Mouse (Mus musculus): ENCODE data around the gene Nop56. TPM values are rescaled to one million over a fixed set of nuclear protein-coding genes. Genes with fewer than 3 reads are reported as not detected.

The Nop56 gene
- total RNA-seq, 2 experiments from 2014 or later = 36.4 to 38.6 TPM

- H3K27ac ChIP-seq = no peak overlapping the region
- intact Hi-C loops (cut with DNase I) = no loop called here
- no peak for DNase-seq
- H3K4me3 ChIP-seq = no peak overlapping the region
- TF ChIP-seq CTCF (IDR thresholded peaks at IDR 0.05) = no peak
Measured at GRCm38 (mm10) chr2:130303014-130303413, 28.8 kb downstream of the Nop56 start.

- no peak for DNase-seq
- Histone ChIP-seq H3K27ac (no peak overlapping the region), H3K4me3 (no peak overlapping the region)
- TF ChIP-seq CTCF (IDR thresholded peaks at IDR 0.05) = no peak
- intact Hi-C loops (cut with DNase I) = no loop called here
Measured at GRCm38 (mm10) chr2:130327057-130327456, 52.8 kb downstream of the Nop56 start.

Other genes with a start within 250 kb of the Nop56 start
- gene Tgm6, start 162.0 kb upstream of the Nop56 start, total RNA-seq (2021) = not detected
- gene Snrpb, start 95.0 kb upstream of the Nop56 start, total RNA-seq (2021) = 100 to 1,000 TPM; 124 to 137 TPM
- gene Tmc2, start 79.2 kb upstream of the Nop56 start, total RNA-seq (2021) = not detected
- gene Idh3b, start 10.1 kb downstream of the Nop56 start, total RNA-seq (2021) = 100 to 1,000 TPM; 416 to 563 TPM
- gene Ebf4, start 20.7 kb downstream of the Nop56 start, total RNA-seq (2021) = under 1 TPM; 0.26 to 0.47 TPM
- 1 to 10 TPM; 1.0 to 1.1 TPM for gene Cpxm1, start 123.1 kb downstream of the Nop56 start, total RNA-seq (2021)
- not detected for gene Gm28372, start 130.8 kb downstream of the Nop56 start, total RNA-seq (2021)
- not detected for gene 1700020A23Rik, start 130.8 kb downstream of the Nop56 start, total RNA-seq (2021)
- not detected for gene Tmem239, start 132.0 kb downstream of the Nop56 start, total RNA-seq (2021)
- gene Vps16, start 149.9 kb downstream of the Nop56 start, total RNA-seq (2021) = 10 to 100 TPM; 15.7 to 19.1 TPM
- 1 to 10 TPM; 4.5 to 5.0 TPM for gene Pced1a, start 150.3 kb downstream of the Nop56 start, total RNA-seq (2021)
- 10 to 100 TPM; 16.0 to 23.3 TPM for gene Ptpra, start 175.8 kb downstream of the Nop56 start, total RNA-seq (2021)